Mouse (Mus musculus) embryonic facial prominence, embryonic 12.5 days (tissue): ENCODE results near the gene Iqsec2. TPM values are rescaled to one million over a fixed set of nuclear protein-coding genes. Genes with fewer than 3 reads are reported as not detected.

ENCODE experiments used
- ATAC-seq: fragments of 200-750 bp; cut with Nextera tagmentation; 2 replicates; pipeline ENCODE4 v1.8.0; 2017; ENCODE audit not compliant: insufficient number of reproducible peaks, insufficient read depth, low FRiP score, low TSS enrichment
- H3K27ac ChIP-seq: fragments of 300-500 bp; sonication (generic); 2 replicates; pipeline ENCODE4 v1.5.1; 2016; ENCODE audit warnings: mild to moderate bottlenecking
- H3K27me3 ChIP-seq: fragments of 300-500 bp; sonication (generic); 2 replicates; pipeline ENCODE4 v1.6.1; 2016; ENCODE audit warnings: mild to moderate bottlenecking, moderate library complexity
- H3K36me3 ChIP-seq: fragments of 300-500 bp; sonication (generic); 2 replicates; pipeline ENCODE4 v1.6.1; 2016; ENCODE audit warnings: mild to moderate bottlenecking
- H3K4me1 ChIP-seq: fragments of 300-500 bp; sonication (generic); 2 replicates; pipeline ENCODE4 v1.6.1; 2016
- H3K4me2 ChIP-seq: fragments of 300-500 bp; sonication (generic); replicated peaks from 2 replicates; pipeline ENCODE4 v1.6.1; 2016; ENCODE audit warnings: mild to moderate bottlenecking, moderate library complexity
- H3K4me3 ChIP-seq: fragments of 300-500 bp; sonication (generic); 2 replicates; pipeline ENCODE4 v1.5.1; 2016; ENCODE audit warnings: mild to moderate bottlenecking
- H3K9ac ChIP-seq: fragments of 300-500 bp; sonication (generic); 2 replicates; pipeline ENCODE4 v1.6.1; 2016; ENCODE audit warnings: mild to moderate bottlenecking, moderate library complexity
- H3K9me3 ChIP-seq: fragments of 300-500 bp; sonication (generic); 2 replicates; pipeline ENCODE4 v1.6.1; 2016; ENCODE audit warnings: mild to moderate bottlenecking, moderate library complexity
- WGBS: fragments of 180-500 bp; shearing (Covaris S2); methylation state at CpG from one replicate; pipeline ENCODE4 v1.1.7; 2016; 5-methylcytosine and 5-hydroxymethylcytosine counted together
- polyA plus RNA-seq: library from polyadenylated mRNA; unstranded; fragments of >200 nt; fragmentation: Nextera tagmentation; extraction: Ambion mirVana; gene quantifications from 2 replicates; pipeline ENCODE4 v1.2.1, GENCODE M21; 2016

Gene Iqsec2
- polyA plus RNA-seq, 1 experiment from 2014 or later, result 2.7 TPM

- WGBS, result 15% methylated on average over 6 of the region's 6 CpGs
- Histone ChIP-seq H3K27me3 (peaks cover 25% of the 10 kb centered on the region), H3K36me3 (no peaks in the 10 kb centered on the region), H3K9ac (no peak overlapping the region), H3K27ac (no peak overlapping the region), H3K4me3 (no peak overlapping the region), H3K4me2 (no peak overlapping the region), H3K9me3 (no peaks in the 10 kb centered on the region), H3K4me1 (no peaks in the 10 kb centered on the region)
- ATAC-seq, result no peak
Observed at GRCm38 (mm10) chrX:152151709-152152108, 7.6 kb downstream of the Iqsec2 start.

GRCm38 (mm10) chrX:152158294-152158693, 14.2 kb downstream of the Iqsec2 start:
- Histone ChIP-seq H3K4me3 (no peak overlapping the region), H3K9me3 (no peaks in the 10 kb centered on the region), H3K36me3 (no peaks in the 10 kb centered on the region), H3K4me2 (no peak overlapping the region), H3K4me1 (no peaks in the 10 kb centered on the region), H3K27me3 (peaks cover 9% of the 10 kb centered on the region; the same call in 1 of the 2 replicates), H3K9ac (no peak overlapping the region), H3K27ac (no peak overlapping the region)
- ATAC-seq, result no peak
- WGBS, result 81% methylated on average over 3 of the region's 3 CpGs

GRCm38 (mm10) chrX:152161404-152161803, 17.3 kb downstream of the Iqsec2 start:
- Histone ChIP-seq H3K27me3 (peaks cover 16% of the 10 kb centered on the region; the same call in 1 of the 2 replicates), H3K4me1 (no peaks in the 10 kb centered on the region), H3K4me2 (no peak overlapping the region), H3K4me3 (no peak overlapping the region), H3K9ac (no peak overlapping the region), H3K27ac (no peak overlapping the region), H3K9me3 (no peaks in the 10 kb centered on the region), H3K36me3 (no peaks in the 10 kb centered on the region)
- ATAC-seq, result no peak
- 92% methylated on average over 4 of the region's 4 CpGs for WGBS

- ATAC-seq, result no peak
Observed at GRCm38 (mm10) chrX:152164061-152164460, 20.0 kb downstream of the Iqsec2 start.

GRCm38 (mm10) chrX:152166161-152166560, 22.1 kb downstream of the Iqsec2 start:
- peaks cover 5% of the 10 kb centered on the region; the same call in 1 of the 2 replicates for H3K4me1 ChIP-seq
- no peak overlapping the region for H3K4me3 ChIP-seq
- H3K27me3 ChIP-seq, result peaks cover 43% of the 10 kb centered on the region; the same call in 1 of the 2 replicates
- H3K4me2 ChIP-seq, result no peak overlapping the region
- H3K9ac ChIP-seq, result no peak overlapping the region
- no peaks in the 10 kb centered on the region for H3K9me3 ChIP-seq
- no peak for ATAC-seq
- no peak overlapping the region for H3K27ac ChIP-seq
- WGBS, result 82% methylated on average over 6 of the region's 6 CpGs
- H3K36me3 ChIP-seq, result no peaks in the 10 kb centered on the region

More at GRCm38 (mm10) chrX:152164061-152164460, 20.0 kb downstream of the Iqsec2 start:
- no peaks in the 10 kb centered on the region for H3K4me1 ChIP-seq
- H3K36me3 ChIP-seq, result no peaks in the 10 kb centered on the region
- no peak overlapping the region for H3K4me2 ChIP-seq
- peaks cover 34% of the 10 kb centered on the region; the same call in 1 of the 2 replicates for H3K27me3 ChIP-seq
- no peaks in the 10 kb centered on the region for H3K9me3 ChIP-seq
- H3K27ac ChIP-seq, result no peak overlapping the region
- H3K9ac ChIP-seq, result no peak overlapping the region
- no peak overlapping the region for H3K4me3 ChIP-seq

GRCm38 (mm10) chrX:152168521-152168920, 24.5 kb downstream of the Iqsec2 start:
- Histone ChIP-seq H3K4me1 (peaks cover 10% of the 10 kb centered on the region; the same call in 1 of the 2 replicates), H3K9me3 (no peaks in the 10 kb centered on the region), H3K9ac (no peak overlapping the region), H3K27me3 (peaks cover 52% of the 10 kb centered on the region), H3K4me2 (no peak overlapping the region), H3K4me3 (no peak overlapping the region), H3K27ac (no peak overlapping the region), H3K36me3 (no peaks in the 10 kb centered on the region)
- no peak for ATAC-seq
- WGBS, result 76% methylated on average over 1 of the region's 1 CpGs

- Histone ChIP-seq H3K27ac (no peak overlapping the region), H3K36me3 (no peaks in the 10 kb centered on the region), H3K9ac (no peak overlapping the region), H3K27me3 (peaks cover 49% of the 10 kb centered on the region), H3K4me3 (no peak overlapping the region), H3K4me1 (peaks cover 10% of the 10 kb centered on the region; the same call in 1 of the 2 replicates), H3K9me3 (no peaks in the 10 kb centered on the region), H3K4me2 (no peak overlapping the region)
- 62% methylated on average over 6 of the region's 6 CpGs for WGBS
- ATAC-seq, result peak; percentile 41; the same call in 1 of the 2 replicates
Observed at GRCm38 (mm10) chrX:152171041-152172026, 27.3 kb downstream of the Iqsec2 start.

GRCm38 (mm10) chrX:152172487-152172935, 28.4 kb downstream of the Iqsec2 start:
- ATAC-seq, result no peak
- Histone ChIP-seq H3K4me1 (peaks cover 10% of the 10 kb centered on the region; the same call in 1 of the 2 replicates), H3K4me3 (no peak overlapping the region), H3K27ac (no peak overlapping the region), H3K9me3 (no peaks in the 10 kb centered on the region), H3K36me3 (no peaks in the 10 kb centered on the region), H3K27me3 (peaks cover 47% of the 10 kb centered on the region), H3K4me2 (no peak overlapping the region), H3K9ac (no peak overlapping the region)
- 24% methylated on average over 3 of the region's 3 CpGs for WGBS

- H3K27me3 ChIP-seq, result peaks cover 50% of the 10 kb centered on the region
Observed at GRCm38 (mm10) chrX:152175284-152175683, 31.2 kb downstream of the Iqsec2 start.

GRCm38 (mm10) chrX:152177897-152178296, 33.8 kb downstream of the Iqsec2 start:
- no peak for ATAC-seq
- peaks cover 40% of the 10 kb centered on the region; the same call in 1 of the 2 replicates for H3K27me3 ChIP-seq
- no peaks in the 10 kb centered on the region for H3K9me3 ChIP-seq
- no peaks in the 10 kb centered on the region for H3K4me1 ChIP-seq
- H3K9ac ChIP-seq, result no peak overlapping the region
- H3K4me2 ChIP-seq, result no peak overlapping the region
- H3K4me3 ChIP-seq, result no peak overlapping the region
- H3K36me3 ChIP-seq, result no peaks in the 10 kb centered on the region
- WGBS, result 90% methylated on average over 2 of the region's 2 CpGs
- H3K27ac ChIP-seq, result no peak overlapping the region

More at GRCm38 (mm10) chrX:152175284-152175683, 31.2 kb downstream of the Iqsec2 start:
- H3K27ac ChIP-seq, result no peak overlapping the region
- H3K36me3 ChIP-seq, result no peaks in the 10 kb centered on the region
- H3K4me1 ChIP-seq, result peaks cover 10% of the 10 kb centered on the region; the same call in 1 of the 2 replicates
- no peak overlapping the region for H3K4me3 ChIP-seq
- 16% methylated on average over 3 of the region's 3 CpGs for WGBS
- ATAC-seq, result no peak
- H3K4me2 ChIP-seq, result no peak overlapping the region
- no peak overlapping the region for H3K9ac ChIP-seq
- H3K9me3 ChIP-seq, result no peaks in the 10 kb centered on the region

- Histone ChIP-seq H3K27ac (0 out of 2 replicates have a peak overlapping the region, but pooled peaks have one; percentile 3), H3K36me3 (no peaks in the 10 kb centered on the region), H3K4me3 (peak overlapping the region; percentile 22; the same call in 1 of the 2 replicates), H3K27me3 (peaks cover 36% of the 10 kb centered on the region; the same call in 1 of the 2 replicates), H3K4me2 (peak overlapping the region; percentile 35; the same call in 1 of the 2 replicates), H3K9me3 (no peaks in the 10 kb centered on the region), H3K9ac (no peak overlapping the region), H3K4me1 (no peaks in the 10 kb centered on the region)
- WGBS, result 44% methylated on average over 8 of the region's 8 CpGs
- peak; percentile 80; the same call in 1 of the 2 replicates for ATAC-seq
Observed at GRCm38 (mm10) chrX:152178843-152179545, 34.9 kb downstream of the Iqsec2 start.
